In the genomic region with DNA sequence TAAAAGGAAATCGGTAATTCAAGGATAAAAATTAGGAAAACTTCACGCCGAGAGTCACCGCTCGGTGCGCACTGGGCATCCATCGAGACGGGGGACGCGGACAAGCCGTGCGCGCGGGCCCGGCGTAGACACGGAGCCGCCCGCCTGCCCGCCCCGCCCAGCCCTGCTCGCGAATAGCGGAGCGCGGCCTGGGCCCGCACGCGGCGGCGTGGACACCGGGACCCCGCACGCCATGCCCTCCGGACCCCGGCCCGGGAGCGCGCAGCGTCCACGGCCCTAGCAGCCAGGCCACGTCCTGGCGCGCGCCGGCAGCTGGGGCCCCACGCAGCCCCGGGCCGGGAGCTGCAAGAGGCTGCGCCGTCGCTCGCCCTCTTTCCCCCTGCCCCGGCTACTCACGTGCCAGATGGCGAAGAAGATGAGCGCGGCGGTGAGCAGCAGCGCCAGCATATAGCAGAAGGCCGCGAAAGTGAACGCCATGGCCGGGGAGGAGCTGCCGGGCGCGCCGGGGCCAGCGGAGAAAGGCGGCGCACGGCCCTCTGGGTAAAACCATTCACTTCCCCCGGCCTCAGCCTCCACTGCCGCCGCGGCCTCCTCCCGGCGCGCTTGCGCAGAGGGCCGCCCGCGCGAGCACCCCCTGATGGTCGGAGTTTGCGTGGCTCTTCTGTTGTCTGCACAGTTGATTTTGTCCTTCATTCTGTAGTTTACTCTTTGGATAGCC, we compare ENCODE assay signal across 8 mouse cellular contexts. TPM values are rescaled to one million over a fixed set of nuclear protein-coding genes. Genes with fewer than 3 reads are reported as not detected.
DNase-seq lines count a peak whose midpoint lies in the region; ATAC-seq lines count a peak whose summit lies in the region.

A gene (minus strand): TSS at position 625 of the 718 bp plus-strand sequence.

- ATAC-seq in heart, embryonic 14.5 days (ENCODE audit: insufficient number of reproducible peaks, insufficient read depth, low FRiP score, low read depth), result peak; percentile 93
- peak; percentile 97 for ATAC-seq in liver, embryonic 13.5 days (ENCODE audit: low read depth)
- ATAC-seq in stomach, embryonic 16.5 days (ENCODE audit: insufficient read depth, low FRiP score), result peak; percentile 96

- H3K36me3 ChIP-seq in heart, embryonic 14.5 days (ENCODE audit: control insufficient read depth, insufficient read depth, low read length), result peaks cover 9% of the 10 kb centered on the region
- peaks cover 16% of the 10 kb centered on the region for H3K36me3 ChIP-seq in liver, embryonic 13.5 days
- no peaks in the 10 kb centered on the region for H3K36me3 ChIP-seq in stomach, embryonic 16.5 days (ENCODE audit: control insufficient read depth, insufficient read depth, low read length)

- peak within 1 kb of the TSS; percentile 84 for H3K4me2 ChIP-seq in heart, embryonic 14.5 days (ENCODE audit: low read length)
- H3K4me2 ChIP-seq in liver, embryonic 13.5 days, result peak within 1 kb of the TSS; percentile 79
- H3K4me2 ChIP-seq in stomach, embryonic 16.5 days (ENCODE audit: low read depth, low read length), result peak within 1 kb of the TSS; percentile 59

- peaks cover 9% of the 10 kb centered on the region for H3K4me1 ChIP-seq in brown adipose tissue, adult 24 weeks (ENCODE audit: control insufficient read depth, insufficient read depth, insufficient read length, low read length)
- peaks cover 4 to 17% of the 10 kb centered on the region in 2 experiments for H3K4me1 ChIP-seq in heart, embryonic 14.5 days (ENCODE audit: control insufficient read depth in 2 of 2, insufficient read depth in 2 of 2, low read length in 2 of 2)
- peaks cover 52% of the 10 kb centered on the region for H3K4me1 ChIP-seq in liver, embryonic 13.5 days (replicated peaks)
- H3K4me1 ChIP-seq in stomach, embryonic 16.5 days (ENCODE audit: control insufficient read depth, insufficient read depth, low read length), result peaks cover 8% of the 10 kb centered on the region

- H3K27ac ChIP-seq in brown adipose tissue, adult 24 weeks (replicated peaks; ENCODE audit: low read depth, low read length), result peak within 1 kb of the TSS; percentile 60
- peak within 1 kb of the TSS; percentile 94 to 98 for H3K27ac ChIP-seq in heart, embryonic 14.5 days (replicated peaks in 1 of 2; ENCODE audit: control insufficient read depth in 1 of 2, insufficient read depth in 1 of 2, low read depth in 2 of 2, low read length in 2 of 2)
- H3K27ac ChIP-seq in liver, embryonic 13.5 days, result peak within 1 kb of the TSS; percentile 95
- H3K27ac ChIP-seq in stomach, embryonic 16.5 days (ENCODE audit: low read length), result peak within 1 kb of the TSS; percentile 98

- H3K4me3 ChIP-seq in brown adipose tissue, adult 24 weeks (ENCODE audit: insufficient read depth, low read depth, low read length), result peak within 1 kb of the TSS; percentile 91
- peak within 1 kb of the TSS; percentile 86 to 97 for H3K4me3 ChIP-seq in heart, embryonic 14.5 days (ENCODE audit: control insufficient read depth in 1 of 2, insufficient read depth in 1 of 2, low read depth in 1 of 2, low read length in 2 of 2)
- H3K4me3 ChIP-seq in liver, embryonic 13.5 days (replicated peaks), result peak within 1 kb of the TSS; percentile 86
- peak within 1 kb of the TSS; percentile 95 for H3K4me3 ChIP-seq in stomach, embryonic 16.5 days (replicated peaks; ENCODE audit: low read length)

- H3K27me3 ChIP-seq in heart, embryonic 14.5 days (ENCODE audit: control insufficient read depth, insufficient read depth, low read length), result no peaks in the 10 kb centered on the region
- no peaks in the 10 kb centered on the region for H3K27me3 ChIP-seq in liver, embryonic 13.5 days
- H3K27me3 ChIP-seq in stomach, embryonic 16.5 days (ENCODE audit: control insufficient read depth, insufficient read depth, low read length), result no peaks in the 10 kb centered on the region

- H3K9ac ChIP-seq in heart, embryonic 14.5 days (ENCODE audit: low read length), result peak within 1 kb of the TSS; percentile 99
- H3K9ac ChIP-seq in liver, embryonic 13.5 days, result peak within 1 kb of the TSS; percentile 93
- peak within 1 kb of the TSS; percentile 99 for H3K9ac ChIP-seq in stomach, embryonic 16.5 days (ENCODE audit: low read length)

- H3K9me3 ChIP-seq in heart, embryonic 14.5 days (ENCODE audit: control insufficient read depth, low read length), result no peaks in the 10 kb centered on the region
- no peaks in the 10 kb centered on the region for H3K9me3 ChIP-seq in liver, embryonic 13.5 days (replicated peaks)
- H3K9me3 ChIP-seq in stomach, embryonic 16.5 days (replicated peaks; ENCODE audit: control insufficient read depth, low read length), result no peaks in the 10 kb centered on the region

- peak; percentile 95 for DNase-seq in CD4-positive, CD25-positive, alpha-beta regulatory T cell, adult 2 months (ENCODE audit: low read depth, low spot score)
- DNase-seq in fibroblast of lung, adult 2 months (ENCODE audit: low read depth), result peak; percentile 65
- DNase-seq in kidney, postnatal 14 days, result peak; percentile 94
- peak; percentile 83 for DNase-seq in liver, embryonic 13.5 days
- peak; percentile 92 for DNase-seq in neural tube, embryonic 10.5 days (ENCODE audit: extremely low spot score, low spot score)

- WGBS in heart, embryonic 14.5 days, result under 1% methylated on average over 86 of the region's 86 CpGs
- under 1% methylated on average over 86 of the region's 86 CpGs for WGBS in liver, embryonic 13.5 days (ENCODE audit: insufficient replicate concordance)
- under 1% methylated on average over 83 of the region's 86 CpGs for WGBS in stomach, embryonic 16.5 days

RNA-seq across cellular contexts. Expression of the gene that starts here (rescaled TPM):
- polyA plus RNA-seq in brown adipose tissue, adult 24 weeks (2012; ENCODE audit: insufficient read depth, insufficient read length, missing spikeins), result 95.9 and 138 TPM in 2 replicates
- polyA plus RNA-seq in heart, embryonic 14.5 days (2014; fragmentation: Nextera tagmentation; extraction: Ambion mirVana), result 164 and 174 TPM in 2 replicates
- 101 and 112 TPM in 2 replicates for polyA plus RNA-seq in liver, embryonic 13.5 days (2015; fragmentation: Nextera tagmentation; extraction: Ambion mirVana)
- 176 and 182 TPM in 2 replicates for polyA plus RNA-seq in stomach, embryonic 16.5 days (2015; fragmentation: Nextera tagmentation; extraction: Ambion mirVana)

Comparison
In these comparisons a context has a peak if more than half of its experiments do, and no peak if none do; other contexts are left out.
1. Peak in every context shown above with its lines: DNase-seq, ATAC-seq, H3K4me3 ChIP-seq and H3K27ac ChIP-seq.